Mouse (Mus musculus): ENCODE measurements around the gene Crim1.

DNA sequence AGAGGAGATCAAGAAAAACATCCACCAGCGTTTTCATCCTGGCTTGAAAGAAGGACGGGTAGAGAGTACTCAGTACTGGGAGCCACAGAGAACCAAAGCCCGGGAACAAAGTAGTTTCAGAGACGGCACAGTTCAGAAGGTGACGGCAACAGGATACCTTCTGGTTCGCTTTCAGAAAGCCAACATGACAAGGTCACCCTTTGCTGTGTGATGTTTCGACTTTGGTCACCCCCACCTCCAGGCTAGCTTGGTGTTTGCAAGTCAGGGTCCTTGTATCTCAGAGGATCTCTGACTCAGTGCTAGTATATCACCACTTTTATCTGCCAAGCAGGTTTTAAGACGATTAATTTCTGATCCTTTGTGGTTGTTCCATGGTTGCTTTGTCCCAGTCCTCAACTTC, 225.0 kb downstream of the Crim1 start:
- TF ChIP-seq ZC3H11A (IDR thresholded peaks at IDR 0.05; ENCODE audit: borderline replicate concordance, low read depth, low read length) (no peak), ZNF384 (IDR thresholded peaks at IDR 0.05; ENCODE audit: low read depth, low read length) (no peak)
